Mouse (Mus musculus) liver, embryonic 14.5 days (tissue): ENCODE data around the gene Drap1. TPM values are rescaled to one million over a fixed set of nuclear protein-coding genes. Genes with fewer than 3 reads are reported as not detected.

Experiments used
- ATAC-seq: fragments of 200-750 bp; cut with Nextera tagmentation; 2 replicates; pipeline ENCODE4 v1.8.0; 2017; ENCODE audit warnings: moderate number of reproducible peaks, mild to moderate bottlenecking, moderate library complexity; ENCODE audit not compliant: insufficient read depth
- DNase-seq, 3 experiments: peaks; one replicate each; pipeline ENCODE4 v3.0.0-alpha.2; 2012 to 2013; ENCODE audit warnings: low read depth in 3 of 3, low spot score in 3 of 3
- H3K27ac ChIP-seq: fragments of 300-500 bp; sonication (generic); 2 replicates; pipeline ENCODE4 v1.5.1; 2014; ENCODE audit warnings: moderate library complexity, mild to moderate bottlenecking, control low read depth, inconsistent platforms
- H3K27me3 ChIP-seq: fragments of 300-500 bp; sonication (generic); 2 replicates; pipeline ENCODE4 v1.6.1; 2014; ENCODE audit warnings: mild to moderate bottlenecking, low read length, moderate library complexity; ENCODE audit not compliant: control insufficient read depth, insufficient read depth
- H3K36me3 ChIP-seq: fragments of 300-500 bp; sonication (generic); replicated peaks from 2 replicates; pipeline ENCODE4 v1.6.1; 2014; ENCODE audit warnings: low read depth; ENCODE audit not compliant: control insufficient read depth, insufficient read depth
- H3K4me1 ChIP-seq, 2 experiments: fragments of 200-500 bp in 1 of 2; fragments of 300-500 bp in 1 of 2; sonication (generic) in 1 of 2; replicated peaks; 2 replicates each; pipeline ENCODE4 v1.6.1; 2012 to 2014; ENCODE audit warnings: antibody characterized with exemption in 1 of 2, inconsistent platforms in 1 of 2, low read length in 1 of 2; ENCODE audit not compliant: control insufficient read depth in 2 of 2, insufficient read depth in 2 of 2
- H3K4me2 ChIP-seq: fragments of 300-500 bp; sonication (generic); 2 replicates; pipeline ENCODE4 v1.6.1; 2014; ENCODE audit warnings: low read depth, mild to moderate bottlenecking, control low read depth, moderate library complexity
- H3K4me3 ChIP-seq, 2 experiments: fragments of 200-500 bp in 1 of 2; fragments of 300-500 bp in 1 of 2; sonication (generic) in 1 of 2; 2 replicates each; pipeline ENCODE4 v1.5.1; 2012 to 2014; ENCODE audit warnings: low read depth in 2 of 2, low read length in 2 of 2, mild to moderate bottlenecking in 2 of 2, control low read depth in 1 of 2, inconsistent platforms in 1 of 2, moderate library complexity in 1 of 2; ENCODE audit not compliant: insufficient read depth in 1 of 2
- H3K9ac ChIP-seq: fragments of 300-500 bp; sonication (generic); replicated peaks from 2 replicates; pipeline ENCODE4 v1.6.1; 2014; ENCODE audit warnings: mild to moderate bottlenecking, control low read depth, moderate library complexity
- H3K9me3 ChIP-seq: fragments of 300-500 bp; sonication (generic); 2 replicates; pipeline ENCODE4 v1.6.1; 2016; ENCODE audit warnings: low read length, mixed read lengths; ENCODE audit not compliant: control insufficient read depth
- CTCF ChIP-seq: IDR thresholded peaks from 2 replicates; pipeline ENCODE4 v1.5.1; 2016; ENCODE audit warnings: antibody characterized with exemption, low read depth, control low read depth
- EP300 ChIP-seq: IDR thresholded peaks from 2 replicates; pipeline ENCODE4 v1.6.1; 2016; ENCODE audit warnings: antibody characterized with exemption, low read depth
- WGBS: fragments of 180-500 bp; shearing (Covaris S2); extraction: QIAGEN DNeasy Blood & Tissue Kit; methylation state at CpG from one replicate; pipeline ENCODE4 v1.1.7; 2014; ENCODE audit not compliant: insufficient replicate concordance; 5-methylcytosine and 5-hydroxymethylcytosine counted together
- polyA plus RNA-seq, 2 experiments: library from polyadenylated mRNA; depleted of rRNA in 1 of 2; stranded (reverse) in 1 of 2; unstranded in 1 of 2; fragments of >200 nt; fragmentation: Nextera tagmentation in 1 of 2; extraction: Ambion mirVana in 1 of 2; gene quantifications; 2 replicates each; pipeline versions ENCODE4 v1.2.1 to v1.2.3; 2012 to 2014

Drap1 gene
- polyA plus RNA-seq, 2 experiments: 58.5 to 64.0 TPM

- WGBS: 69% methylated on average over 8 of the region's 8 CpGs
- Histone ChIP-seq H3K4me3 (no peak overlapping the region), H3K36me3 (peaks cover 4% of the 10 kb centered on the region), H3K9me3 (no peaks in the 10 kb centered on the region), H3K4me2 (no peak overlapping the region), H3K9ac (no peak overlapping the region), H3K4me1 (peaks cover 4 to 7% of the 10 kb centered on the region in 2 experiments; a peak in 3 of 4 replicates), H3K27ac (no peak overlapping the region), H3K27me3 (no peaks in the 10 kb centered on the region)
- ATAC-seq (no peak), DNase-seq (no peak)
- no peak for TF ChIP-seq CTCF
- TF ChIP-seq EP300: no peak
These were observed 5.0 kb upstream of the Drap1 start for GRCm38 (mm10) chr19:5429806-5430205.

GRCm38 (mm10) chr19:5429219-5429618, 4.4 kb upstream of the Drap1 start:
- no peaks in the 10 kb centered on the region for H3K9me3 ChIP-seq
- peaks cover 4% of the 10 kb centered on the region for H3K36me3 ChIP-seq
- H3K4me3 ChIP-seq: no peak overlapping the region
- H3K9ac ChIP-seq: no peak overlapping the region
- no peak overlapping the region for H3K27ac ChIP-seq
- H3K4me1 ChIP-seq: peaks cover 4 to 7% of the 10 kb centered on the region in 2 experiments; a peak in 3 of 4 replicates
- 64% methylated on average over 4 of the region's 4 CpGs for WGBS
- TF ChIP-seq EP300: no peak
- no peaks in the 10 kb centered on the region for H3K27me3 ChIP-seq
- no peak for ATAC-seq
- H3K4me2 ChIP-seq: no peak overlapping the region
- DNase-seq: no peak

GRCm38 (mm10) chr19:5428083-5428482, 3.3 kb upstream of the Drap1 start:
- peaks cover 5 to 12% of the 10 kb centered on the region in 2 experiments for H3K4me1 ChIP-seq
- DNase-seq (no peak), ATAC-seq (no peak)
- no peak overlapping the region for H3K27ac ChIP-seq
- H3K4me3 ChIP-seq: no peak overlapping the region
- no peaks in the 10 kb centered on the region for H3K9me3 ChIP-seq
- H3K4me2 ChIP-seq: no peak overlapping the region
- no peak overlapping the region for H3K9ac ChIP-seq
- no peaks in the 10 kb centered on the region for H3K27me3 ChIP-seq
- H3K36me3 ChIP-seq: peaks cover 4% of the 10 kb centered on the region
- TF ChIP-seq EP300 (no peak), CTCF (peak; percentile 47; the same call in 1 of the 2 replicates)
- WGBS: 64% methylated on average over 2 of the region's 2 CpGs

GRCm38 (mm10) chr19:5426640-5427290, 2.0 kb upstream of the Drap1 start:
- 80% methylated on average over 13 of the region's 13 CpGs for WGBS
- Histone ChIP-seq H3K4me1 (peaks cover 5 to 12% of the 10 kb centered on the region in 2 experiments; a peak in 3 of 4 replicates), H3K9ac (no peak overlapping the region), H3K9me3 (no peaks in the 10 kb centered on the region), H3K4me3 (no peak overlapping the region), H3K27ac (no peak overlapping the region), H3K4me2 (no peak overlapping the region; the same call in 1 of the 2 replicates), H3K36me3 (peaks cover 4% of the 10 kb centered on the region), H3K27me3 (no peaks in the 10 kb centered on the region)
- ATAC-seq (no peak), DNase-seq (no peak)
- no peak for TF ChIP-seq EP300
- TF ChIP-seq CTCF: no peak

GRCm38 (mm10) chr19:5425906-5426565, 1.3 kb upstream of the Drap1 start:
- 84% methylated on average over 18 of the region's 18 CpGs for WGBS
- Histone ChIP-seq H3K27me3 (no peaks in the 10 kb centered on the region), H3K4me3 (peak overlapping the region; percentile 70 to 76), H3K4me2 (peak overlapping the region; percentile 86), H3K4me1 (peaks cover 5 to 12% of the 10 kb centered on the region in 2 experiments; a peak in 3 of 4 replicates), H3K9ac (peak overlapping the region; percentile 88), H3K9me3 (no peaks in the 10 kb centered on the region), H3K36me3 (peaks cover 4% of the 10 kb centered on the region), H3K27ac (peak overlapping the region; percentile 55)
- no peak for TF ChIP-seq CTCF
- TF ChIP-seq EP300: no peak
- no peak for ATAC-seq
- no peak for DNase-seq
